Mouse (Mus musculus) C2C12 (cell line): ENCODE results near the gene Ythdf1. TPM values are rescaled to one million over a fixed set of nuclear protein-coding genes. Genes with fewer than 3 reads are reported as not detected.

Experiments
- H3K27me3 ChIP-seq: one replicate; pipeline ENCODE4 v1.6.1; 2011; ENCODE audit not compliant: control insufficient read depth, insufficient read depth, insufficient read length
- H3K36me3 ChIP-seq: one replicate; pipeline ENCODE4 v1.6.1; 2011; ENCODE audit not compliant: control insufficient read depth, insufficient read depth
- H3K4me3 ChIP-seq: one replicate; pipeline ENCODE4 v1.5.1; 2011; ENCODE audit warnings: mild to moderate bottlenecking, control low read depth; ENCODE audit not compliant: poor library complexity, insufficient read depth, severe bottlenecking
- H3K79me2 ChIP-seq: one replicate; pipeline ENCODE4 v1.6.1; 2011; ENCODE audit not compliant: control insufficient read depth, insufficient read depth
- H3K79me3 ChIP-seq: one replicate; pipeline ENCODE4 v1.6.1; 2011; ENCODE audit warnings: low read depth, control low read depth
- H3ac ChIP-seq: one replicate; pipeline ENCODE3; 2011; ENCODE audit warnings: low read depth; ENCODE audit not compliant: control insufficient read depth, insufficient read length
- CEBPB ChIP-seq: IDR thresholded peaks from one replicate; pipeline ENCODE4 v1.6.1; 2011; ENCODE audit warnings: low read depth, mild to moderate bottlenecking, control low read depth, moderate library complexity
- CTCF ChIP-seq: IDR thresholded peaks from one replicate; pipeline ENCODE4 v1.5.1; 2011; ENCODE audit not compliant: control insufficient read depth, insufficient read depth, insufficient read length
- FOSL1 ChIP-seq: IDR thresholded peaks from one replicate; pipeline ENCODE4 v1.8.0; 2011; ENCODE audit warnings: mild to moderate bottlenecking, low read length; ENCODE audit not compliant: poor library complexity, insufficient read depth, severe bottlenecking
- MAX ChIP-seq: IDR thresholded peaks from one replicate; pipeline ENCODE4 v1.6.1; 2011; ENCODE audit warnings: mild to moderate bottlenecking, control low read depth
- MYOD1 ChIP-seq: IDR thresholded peaks from one replicate; pipeline ENCODE4 v1.6.1; 2011; ENCODE audit warnings: low read depth; ENCODE audit not compliant: control insufficient read depth, insufficient read length
- MYOG ChIP-seq: IDR thresholded peaks from one replicate; pipeline ENCODE4 v1.6.1; 2011; ENCODE audit not compliant: control insufficient read depth, insufficient read length; ENCODE audit errors: extremely low read depth
- USF1 ChIP-seq: IDR thresholded peaks from one replicate; pipeline ENCODE4 v1.6.1; 2011; ENCODE audit warnings: low read depth, mild to moderate bottlenecking, control low read depth, moderate library complexity
- polyA plus RNA-seq: library from polyadenylated mRNA; unstranded; fragments of >200 nt; fragmentation: generic; extraction: Trizol; gene quantifications from one replicate; pipeline ENCODE4 v1.2.1, GENCODE M21; 2012; ENCODE audit warnings: missing spikeins

Ythdf1 gene
- polyA plus RNA-seq, 1 experiment: 33.4 TPM

DNA sequence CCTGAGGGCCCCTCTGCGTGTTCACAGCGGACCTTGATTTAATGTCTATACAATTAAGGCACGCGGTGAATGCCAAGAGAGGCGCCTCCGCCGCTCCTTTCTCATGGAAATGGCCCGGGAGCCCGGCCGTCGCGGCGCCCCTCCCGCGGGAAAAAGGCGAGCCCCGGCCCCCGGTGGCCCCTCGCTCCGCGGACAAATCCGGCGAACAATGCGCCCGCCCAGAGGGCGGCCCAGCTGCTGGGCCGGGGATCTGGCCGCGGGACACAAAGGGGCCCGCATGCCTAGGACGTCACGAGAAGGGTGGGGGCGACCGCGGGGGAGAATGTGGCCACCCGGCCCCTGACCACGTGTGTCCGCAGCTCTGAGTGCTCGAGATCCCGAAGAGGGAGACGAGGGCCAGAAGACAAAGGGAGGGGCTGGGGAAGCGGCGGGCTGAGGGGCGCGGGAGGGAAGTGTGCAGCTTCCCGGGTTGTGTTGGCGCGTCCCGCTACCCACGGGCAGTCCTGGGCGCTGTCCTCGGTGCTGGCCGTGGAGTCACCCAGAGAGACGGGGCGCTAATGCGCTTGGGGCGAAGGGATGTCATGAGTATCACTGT, 26.6 kb downstream of the Ythdf1 start:
- no peak for TF ChIP-seq MYOG
- no peak for TF ChIP-seq MAX
- no peak for TF ChIP-seq MYOD1
- no peak for TF ChIP-seq CEBPB
- TF ChIP-seq CTCF: no peak
- TF ChIP-seq FOSL1: no peak
- no peak for TF ChIP-seq USF1
- peaks cover 75% of the 10 kb centered on the region for H3K27me3 ChIP-seq

DNA sequence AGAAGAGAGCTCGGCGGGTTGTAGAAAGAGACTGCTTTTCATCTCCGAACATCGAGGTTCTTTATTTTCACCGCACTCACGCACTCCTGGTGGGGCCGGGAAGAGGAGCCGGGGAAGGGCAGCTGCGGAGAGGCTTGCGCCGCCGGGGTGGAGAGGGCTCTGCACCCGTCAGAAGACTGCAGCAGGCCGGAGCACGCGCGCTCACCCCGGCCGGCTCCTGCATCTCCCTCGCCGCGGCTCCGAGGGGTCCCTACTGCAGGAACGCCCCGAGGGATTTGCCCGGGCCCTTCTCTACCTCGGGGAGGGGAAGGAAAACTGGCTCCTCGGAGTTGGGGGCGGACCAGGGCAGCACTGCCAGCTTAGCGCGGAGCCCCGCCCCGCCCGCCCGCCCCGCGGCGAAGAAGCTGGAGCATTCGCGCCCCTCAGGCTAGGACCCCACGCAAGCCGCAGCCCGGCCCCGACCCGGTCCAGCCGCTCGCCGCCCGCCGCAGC, 27.2 kb downstream of the Ythdf1 start:
- peaks cover 76% of the 10 kb centered on the region for H3K27me3 ChIP-seq
- H3ac ChIP-seq: no peak overlapping the region
- no peaks in the 10 kb centered on the region for H3K79me3 ChIP-seq
- no peaks in the 10 kb centered on the region for H3K79me2 ChIP-seq
- TF ChIP-seq MAX: no peak
- no peak for TF ChIP-seq CTCF
- no peak for TF ChIP-seq MYOD1
- TF ChIP-seq MYOG: no peak
- no peak for TF ChIP-seq USF1
- TF ChIP-seq FOSL1: no peak
- no peaks in the 10 kb centered on the region for H3K36me3 ChIP-seq
- H3K4me3 ChIP-seq: no peak overlapping the region

More for the DNA sequence above, 26.6 kb downstream of the Ythdf1 start:
- no peaks in the 10 kb centered on the region for H3K79me3 ChIP-seq
- no peak overlapping the region for H3K4me3 ChIP-seq
- no peaks in the 10 kb centered on the region for H3K79me2 ChIP-seq
- H3K36me3 ChIP-seq: no peaks in the 10 kb centered on the region
- H3ac ChIP-seq: no peak overlapping the region

DNA sequence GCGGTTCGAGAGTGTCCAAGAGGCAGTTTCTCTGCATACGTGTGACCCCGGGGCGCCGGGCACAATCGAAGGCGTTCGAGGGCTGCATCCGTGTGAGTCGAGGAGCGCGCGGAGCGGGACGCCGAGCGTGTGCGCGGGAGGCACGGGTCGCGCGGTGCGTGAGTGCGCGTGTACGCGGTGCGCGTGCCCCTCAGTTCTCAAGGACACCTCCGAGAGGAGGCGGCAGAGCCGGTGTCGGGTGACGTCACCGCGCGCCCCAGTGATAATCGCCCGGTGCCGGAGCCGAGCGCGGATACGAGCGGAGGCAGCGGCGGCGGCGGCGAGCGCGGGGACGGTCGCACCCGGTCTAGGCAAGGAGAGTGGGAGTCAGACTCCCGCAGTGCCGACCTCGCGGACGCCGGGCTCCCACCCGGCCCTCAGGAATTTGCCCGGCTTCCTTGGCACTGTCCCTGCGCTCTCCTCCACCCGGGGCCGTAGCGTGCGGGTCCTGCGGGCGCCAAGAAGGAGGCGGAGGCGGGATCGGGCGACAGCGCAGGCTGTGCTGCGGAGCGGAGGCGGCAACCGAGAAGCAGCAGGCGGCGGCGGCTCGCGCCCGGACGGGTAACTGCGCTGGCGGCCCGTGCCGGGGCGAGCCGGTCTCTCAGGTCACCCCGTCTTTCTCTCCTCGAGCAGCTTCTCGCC, 27.8 kb downstream of the Ythdf1 start:
- H3K27me3 ChIP-seq: peaks cover 82% of the 10 kb centered on the region
- H3K4me3 ChIP-seq: no peak overlapping the region
- H3K36me3 ChIP-seq: no peaks in the 10 kb centered on the region
- TF ChIP-seq MYOG (no peak), FOSL1 (no peak), MYOD1 (no peak), USF1 (no peak), CTCF (no peak)
- no peaks in the 10 kb centered on the region for H3K79me3 ChIP-seq
- H3K79me2 ChIP-seq: no peaks in the 10 kb centered on the region
- H3ac ChIP-seq: no peak overlapping the region

DNA sequence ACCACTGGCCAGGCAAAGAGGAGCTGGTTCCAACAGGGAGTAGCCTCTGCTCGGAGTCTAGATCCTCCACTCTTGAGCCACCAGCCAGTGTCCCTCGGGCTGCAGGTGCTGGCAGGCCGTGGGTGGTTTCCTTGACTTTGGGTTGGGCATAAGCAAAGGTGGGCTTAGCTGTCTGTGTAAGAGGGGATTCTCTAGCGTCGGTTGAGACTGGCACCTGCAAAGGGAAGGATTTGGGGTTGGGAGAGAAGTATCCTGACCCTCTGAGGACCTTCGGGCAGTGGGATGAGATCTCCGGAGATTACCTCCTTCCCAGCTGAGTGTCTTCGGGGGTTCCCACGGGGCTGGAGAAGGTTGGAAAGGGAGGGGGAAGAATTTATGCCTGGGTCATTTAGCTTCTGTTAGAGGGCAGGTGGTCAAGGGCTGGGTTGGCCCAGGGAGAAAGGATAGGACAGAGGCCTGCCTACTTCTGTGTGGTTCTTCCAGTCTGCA, 28.9 kb downstream of the Ythdf1 start:
- Histone ChIP-seq H3K79me2 (no peaks in the 10 kb centered on the region), H3K79me3 (no peaks in the 10 kb centered on the region), H3K4me3 (no peak overlapping the region), H3K36me3 (no peaks in the 10 kb centered on the region), H3K27me3 (peaks cover 80% of the 10 kb centered on the region), H3ac (no peak overlapping the region)
- TF ChIP-seq CEBPB: no peak
- no peak for TF ChIP-seq CTCF
- no peak for TF ChIP-seq USF1
- TF ChIP-seq FOSL1: no peak
- TF ChIP-seq MAX: no peak
- TF ChIP-seq MYOD1: no peak
- TF ChIP-seq MYOG: no peak

DNA sequence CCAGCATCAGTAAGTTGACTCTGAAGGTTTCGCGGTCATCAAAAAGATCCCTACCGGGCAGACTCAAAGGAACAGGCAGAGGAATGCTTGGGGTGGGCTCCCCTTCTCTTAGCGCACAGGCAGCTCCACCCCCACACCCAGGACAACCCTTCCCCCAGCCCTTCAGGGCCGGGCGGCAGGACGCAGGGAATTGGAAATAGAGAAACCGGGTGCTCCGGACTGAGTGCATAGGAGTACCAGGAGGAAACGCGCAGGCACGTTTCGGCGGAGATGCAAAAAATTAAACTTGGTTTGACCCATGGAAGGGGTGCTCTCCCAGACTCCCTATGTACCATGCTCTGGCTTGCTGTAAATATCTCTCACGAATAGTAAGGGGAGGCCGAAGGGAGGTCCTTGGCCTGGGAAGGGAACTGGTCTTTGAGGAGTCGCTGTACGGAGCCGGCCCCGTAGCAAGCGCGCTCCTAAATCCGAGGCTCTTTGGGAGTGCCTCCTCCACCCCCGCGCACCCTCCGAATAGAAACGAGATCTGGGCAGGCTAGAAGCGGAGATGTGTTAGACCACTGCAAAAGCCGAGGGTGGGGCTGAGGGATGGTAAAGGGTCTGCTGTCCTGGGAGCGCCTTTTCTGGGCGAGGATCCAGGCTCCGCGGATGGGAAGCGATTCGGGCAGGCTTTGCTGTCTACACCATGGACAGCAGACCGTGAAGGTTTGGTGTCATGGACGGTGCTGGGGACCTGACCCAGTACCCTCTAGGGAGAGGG, 29.5 kb downstream of the Ythdf1 start:
- Histone ChIP-seq H3K79me3 (no peaks in the 10 kb centered on the region), H3K4me3 (no peak overlapping the region), H3K27me3 (peaks cover 74% of the 10 kb centered on the region), H3ac (no peak overlapping the region), H3K79me2 (no peaks in the 10 kb centered on the region), H3K36me3 (no peaks in the 10 kb centered on the region)
- no peak for TF ChIP-seq MAX
- no peak for TF ChIP-seq MYOD1
- TF ChIP-seq CEBPB: no peak
- TF ChIP-seq FOSL1: no peak
- TF ChIP-seq MYOG: no peak
- no peak for TF ChIP-seq USF1
- no peak for TF ChIP-seq CTCF
